Mouse (Mus musculus) CH12.LX (cell line): ENCODE data around the gene Fam222a.
A peak's percentile ranks its signal among the peaks of the same experiment; 100 is the strongest.

Experiments
- CTCF ChIP-seq, 2 experiments: IDR thresholded peaks in 1 of 2; conservative IDR thresholded peaks in 1 of 2; 2 replicates each; pipeline ENCODE4 v1.5.1; 2011 to 2012; ENCODE audit warnings: low read depth in 2 of 2, low read length in 2 of 2, improper control_type of control experiment in 1 of 2, inconsistent platforms in 1 of 2, mild to moderate bottlenecking in 1 of 2, moderate library complexity in 1 of 2
- E2F4 ChIP-seq: IDR thresholded peaks from 2 replicates; pipeline ENCODE4 v1.6.1; 2011; ENCODE audit warnings: low read depth, low read length, improper control_type of control experiment; ENCODE audit not compliant: insufficient replicate concordance
- EP300 ChIP-seq: IDR thresholded peaks from 2 replicates; pipeline ENCODE4 v1.6.1; 2011; ENCODE audit warnings: low read length, improper control_type of control experiment
- MAFK ChIP-seq: IDR thresholded peaks from 2 replicates; pipeline ENCODE4 v1.6.1; 2011; ENCODE audit warnings: low read length, improper control_type of control experiment; ENCODE audit not compliant: insufficient replicate concordance
- MAX ChIP-seq: IDR thresholded peaks from 2 replicates; pipeline ENCODE4 v1.6.1; 2011; ENCODE audit warnings: low read length, improper control_type of control experiment
- MAZ ChIP-seq: IDR thresholded peaks from 2 replicates; pipeline ENCODE4 v1.6.1; 2012; ENCODE audit warnings: low read depth, mild to moderate bottlenecking, inconsistent platforms, low read length, improper control_type of control experiment, moderate library complexity
- MYC ChIP-seq: IDR thresholded peaks from 2 replicates; pipeline ENCODE4 v1.6.1; 2011; ENCODE audit warnings: low read depth, mild to moderate bottlenecking, improper control_type of control experiment, low read length
- NELFE ChIP-seq: IDR thresholded peaks from 2 replicates; pipeline ENCODE4 v1.6.1; 2011; ENCODE audit warnings: low read depth, low read length, improper control_type of control experiment
- POLR2A ChIP-seq: IDR thresholded peaks from 2 replicates; pipeline ENCODE4 v1.6.1; 2011; ENCODE audit warnings: low read depth, mild to moderate bottlenecking, improper control_type of control experiment, low read length
- SMC3 ChIP-seq: IDR thresholded peaks from 2 replicates; pipeline ENCODE4 v1.6.1; 2011; ENCODE audit warnings: low read depth, low read length, improper control_type of control experiment
- TBP ChIP-seq: conservative IDR thresholded peaks from 2 replicates; pipeline ENCODE4 v1.6.1; 2011; ENCODE audit warnings: low read depth, low read length, improper control_type of control experiment
- USF1 ChIP-seq: IDR thresholded peaks from 2 replicates; pipeline ENCODE4 v1.6.1; 2014; ENCODE audit warnings: low read depth, mild to moderate bottlenecking, inconsistent platforms, low read length, improper control_type of control experiment
- USF2 ChIP-seq: conservative IDR thresholded peaks from 2 replicates; pipeline ENCODE4 v1.6.1; 2011; ENCODE audit warnings: low read depth, low read length, improper control_type of control experiment
- ZNF384 ChIP-seq: IDR thresholded peaks from 2 replicates; pipeline ENCODE4 v1.6.1; 2012; ENCODE audit warnings: low read depth, low read length, improper control_type of control experiment, inconsistent platforms

DNA sequence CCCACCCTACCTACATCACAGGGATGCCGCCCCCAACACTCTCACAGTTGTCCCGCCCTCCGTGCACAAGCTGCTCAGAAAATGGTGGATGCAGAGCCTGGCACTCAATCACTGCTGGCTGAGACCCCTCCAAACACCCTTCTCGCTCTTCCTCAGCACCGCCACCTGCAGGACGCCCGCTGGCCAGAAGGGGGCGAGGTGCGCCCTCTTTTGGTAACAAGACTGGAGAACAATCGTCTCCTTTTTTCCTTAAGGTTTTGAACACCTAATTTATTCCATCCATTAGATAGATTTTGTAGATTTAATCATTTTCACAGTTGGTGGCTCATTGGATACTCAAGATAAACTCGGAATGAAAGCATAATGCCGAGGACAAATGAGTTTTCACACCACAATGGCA, 40.7 kb downstream of the Fam222a start:
- TF ChIP-seq EP300 (no peak), NELFE (peak; percentile 58; the same call in 1 of the 2 replicates), CTCF (conservative IDR thresholded peaks at IDR 0.05 in 1 of 2, IDR thresholded peaks at IDR 0.05 in 1 of 2; ENCODE audit: low read depth in 2 of 2, low read length in 2 of 2) (peak; percentile 65 to 99), MYC (no peak), POLR2A (no peak), USF1 (no peak), MAX (no peak), SMC3 (peak; percentile 67), ZNF384 (no peak), TBP (no peak), E2F4 (no peak), USF2 (no peak), MAZ (no peak), MAFK (no peak)
